8 mouse cellular contexts compared by ENCODE assay signal in the genomic region with DNA sequence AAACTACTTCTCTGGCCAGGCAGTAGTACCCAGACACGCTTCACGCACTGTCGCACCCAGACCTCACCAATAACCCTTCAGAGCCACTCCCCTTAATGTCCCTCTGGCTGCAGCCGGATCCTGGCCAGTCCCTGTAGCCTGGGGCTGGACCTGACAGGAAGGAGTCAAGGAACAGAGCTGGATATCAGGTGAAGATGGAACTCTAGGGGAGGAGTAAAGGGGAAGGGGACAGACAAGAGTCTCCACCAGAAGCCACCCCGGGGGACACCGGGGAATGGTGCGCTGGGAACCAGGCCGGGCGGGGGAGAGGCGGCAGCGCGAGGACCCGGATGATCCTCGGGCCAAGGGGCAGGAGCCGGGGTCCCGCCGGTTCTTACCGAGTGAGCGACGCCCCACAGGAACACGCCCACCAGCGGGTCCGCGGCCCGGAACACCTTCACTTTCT. TPM values are rescaled to one million over a fixed set of nuclear protein-coding genes. Genes with fewer than 3 reads are reported as not detected.
DNase-seq lines count a peak whose midpoint lies in the region; ATAC-seq and TF ChIP-seq lines count a peak whose summit lies in the region.

No protein-coding gene starts in this region.

- WGBS in lung, adult 2 months = 1% methylated on average over 25 of the region's 25 CpGs
- WGBS in stomach, embryonic 14.5 days = 1% methylated on average over 25 of the region's 25 CpGs

- DNase-seq in testis, postnatal 14 days (ENCODE audit: low spot score) = no peak
- peak; percentile 91 for DNase-seq in kidney, adult 11 months
- no peak for DNase-seq in lung, adult 2 months
- DNase-seq in thymus, postnatal 36 days = no peak
- no peak for DNase-seq in gastrocnemius, postnatal 25 days

- H3K27me3 ChIP-seq in testis, adult 2 months (ENCODE audit: control insufficient read depth, insufficient read depth, low read length) = no peaks in the 10 kb centered on the region
- H3K27me3 ChIP-seq in erythroblast, embryonic 14.5 days (ENCODE audit: control insufficient read depth) = no peaks in the 10 kb centered on the region
- H3K27me3 ChIP-seq in stomach, embryonic 14.5 days (ENCODE audit: control insufficient read depth, insufficient read depth, low read length) = no peaks in the 10 kb centered on the region

- no peaks in the 10 kb centered on the region for H3K9me3 ChIP-seq in erythroblast, embryonic 14.5 days (ENCODE audit: control insufficient read depth, low read length)
- no peaks in the 10 kb centered on the region for H3K9me3 ChIP-seq in stomach, embryonic 14.5 days (ENCODE audit: control insufficient read depth, low read depth, low read length)

- peak overlapping the region; percentile 69 for H3K27ac ChIP-seq in testis, adult 2 months (ENCODE audit: control insufficient read depth, insufficient read depth, low read depth, low read length)
- H3K27ac ChIP-seq in stomach, embryonic 14.5 days (ENCODE audit: low read length) = peak overlapping the region; percentile 39; the same call in 1 of the 2 replicates

- TF ChIP-seq CTCF in testis, adult 2 months (IDR thresholded peaks at IDR 0.05; ENCODE audit: control insufficient read depth, insufficient read depth, insufficient replicate concordance, low read depth, low read length) = no peak
- no peak for TF ChIP-seq CTCF in lung, adult 2 months (IDR thresholded peaks at IDR 0.05; ENCODE audit: insufficient read depth, low read length)

- peak; percentile 46; the same call in 1 of the 2 replicates for ATAC-seq in stomach, embryonic 14.5 days (ENCODE audit: insufficient number of reproducible peaks, insufficient read depth, low FRiP score, low read depth)

- peak overlapping the region; percentile 94 for H3K4me3 ChIP-seq in testis, adult 2 months (ENCODE audit: control insufficient read depth, low read depth, low read length)
- H3K4me3 ChIP-seq in erythroblast, embryonic 14.5 days (replicated peaks) = peak overlapping the region; percentile 89
- peak overlapping the region; percentile 73 for H3K4me3 ChIP-seq in lung, adult 2 months (replicated peaks; ENCODE audit: extremely low read depth, low read depth, low read length)
- H3K4me3 ChIP-seq in stomach, embryonic 14.5 days (ENCODE audit: low read depth, low read length) = peak overlapping the region; percentile 86

- H3K4me1 ChIP-seq in testis, adult 2 months (ENCODE audit: control insufficient read depth, insufficient read depth, low read length) = peaks cover 6% of the 10 kb centered on the region
- H3K4me1 ChIP-seq in erythroblast, embryonic 14.5 days (ENCODE audit: control insufficient read depth) = peaks cover 85% of the 10 kb centered on the region
- H3K4me1 ChIP-seq in lung, adult 2 months (ENCODE audit: control insufficient read depth, insufficient read depth, low read length) = peaks cover 4% of the 10 kb centered on the region; the same call in 1 of the 2 replicates
- H3K4me1 ChIP-seq in stomach, embryonic 14.5 days (ENCODE audit: control insufficient read depth, insufficient read depth, low read length) = no peaks in the 10 kb centered on the region

- H3K4me2 ChIP-seq in stomach, embryonic 14.5 days (replicated peaks; ENCODE audit: low read depth, low read length) = peak overlapping the region; percentile 90

- H3K36me3 ChIP-seq in testis, adult 2 months (ENCODE audit: control insufficient read depth, insufficient read depth, low read length) = no peaks in the 10 kb centered on the region
- H3K36me3 ChIP-seq in erythroblast, embryonic 14.5 days (ENCODE audit: control insufficient read depth) = peaks cover 47% of the 10 kb centered on the region
- peaks cover 6% of the 10 kb centered on the region; the same call in 1 of the 2 replicates for H3K36me3 ChIP-seq in stomach, embryonic 14.5 days (ENCODE audit: control insufficient read depth, insufficient read depth, low read length)

- no peak for TF ChIP-seq POLR2A in testis, adult 2 months (IDR thresholded peaks at IDR 0.05; ENCODE audit: control insufficient read depth, low read depth, low read length)
- no peak for TF ChIP-seq POLR2A in lung, adult 2 months (IDR thresholded peaks at IDR 0.05; ENCODE audit: borderline replicate concordance, extremely low read depth, low read depth, low read length)

- peak overlapping the region; percentile 77 for H3K9ac ChIP-seq in stomach, embryonic 14.5 days (replicated peaks; ENCODE audit: low read depth, low read length)

RNA-seq across cellular contexts. Expression of a gene that starts 0.4 kb away (rescaled TPM):
- polyA plus RNA-seq in testis, adult 2 months (2012; rRNA removed) = 14.0 and 16.2 TPM in 2 replicates
- 9.5 and 10.2 TPM in 2 replicates for polyA plus RNA-seq in erythroblast, embryonic 14.5 days (2012)
- 36.6 and 45.7 TPM in 2 replicates for polyA plus RNA-seq in lung, adult 2 months (2012; rRNA removed)
- polyA plus RNA-seq in stomach, embryonic 14.5 days (2014; fragmentation: Nextera tagmentation; extraction: Ambion mirVana) = 22.7 and 22.9 TPM in 2 replicates
- 1 to 10 TPM; 4.7 to 6.9 TPM for total RNA-seq in gastrocnemius, postnatal 25 days (2021)

RNA-seq across cellular contexts. Expression of a gene that starts 15.5 kb away (rescaled TPM):
- polyA plus RNA-seq in testis, adult 2 months (2012; rRNA removed) = 126 and 129 TPM in 2 replicates
- polyA plus RNA-seq in erythroblast, embryonic 14.5 days (2012) = 11.1 and 11.5 TPM in 2 replicates
- polyA plus RNA-seq in lung, adult 2 months (2012; rRNA removed) = 134 and 157 TPM in 2 replicates
- 123 and 125 TPM in 2 replicates for polyA plus RNA-seq in stomach, embryonic 14.5 days (2014; fragmentation: Nextera tagmentation; extraction: Ambion mirVana)
- total RNA-seq in gastrocnemius, postnatal 25 days (2021) = 10 to 100 TPM; 18.9 to 19.6 TPM

RNA-seq across cellular contexts. Expression of a gene that starts 21.1 kb away (rescaled TPM):
- 18.6 and 19.8 TPM in 2 replicates for polyA plus RNA-seq in testis, adult 2 months (2012; rRNA removed)
- polyA plus RNA-seq in erythroblast, embryonic 14.5 days (2012) = 0.47 and 0.52 TPM in 2 replicates
- polyA plus RNA-seq in lung, adult 2 months (2012; rRNA removed) = 29.1 and 36.7 TPM in 2 replicates
- 64.0 and 71.1 TPM in 2 replicates for polyA plus RNA-seq in stomach, embryonic 14.5 days (2014; fragmentation: Nextera tagmentation; extraction: Ambion mirVana)
- 1 to 10 TPM; 8.7 to 9.3 TPM for total RNA-seq in gastrocnemius, postnatal 25 days (2021)

RNA-seq across cellular contexts. Expression of a gene that starts 30.5 kb away (rescaled TPM):
- 11.5 and 11.9 TPM in 2 replicates for polyA plus RNA-seq in testis, adult 2 months (2012; rRNA removed)
- not detected in 2 replicates for polyA plus RNA-seq in erythroblast, embryonic 14.5 days (2012)
- 3.5 and 7.4 TPM in 2 replicates for polyA plus RNA-seq in lung, adult 2 months (2012; rRNA removed)
- 0.34 and 0.82 TPM in 2 replicates for polyA plus RNA-seq in stomach, embryonic 14.5 days (2014; fragmentation: Nextera tagmentation; extraction: Ambion mirVana)
- total RNA-seq in gastrocnemius, postnatal 25 days (2021) = 1 to 10 TPM; 3.3 to 6.5 TPM

RNA-seq across cellular contexts. Expression of a gene that starts 46.0 kb away (rescaled TPM):
- polyA plus RNA-seq in testis, adult 2 months (2012; rRNA removed) = 21.7 and 27.0 TPM in 2 replicates
- 0.56 and 1.0 TPM in 2 replicates for polyA plus RNA-seq in erythroblast, embryonic 14.5 days (2012)
- 70.8 and 81.2 TPM in 2 replicates for polyA plus RNA-seq in lung, adult 2 months (2012; rRNA removed)
- 27.7 and 29.4 TPM in 2 replicates for polyA plus RNA-seq in stomach, embryonic 14.5 days (2014; fragmentation: Nextera tagmentation; extraction: Ambion mirVana)
- under 1 TPM; 0.78 to 1.00 TPM for total RNA-seq in gastrocnemius, postnatal 25 days (2021)

Comparison
In these comparisons a context has a peak if more than half of its experiments do, and no peak if none do; other contexts are left out.
1. RNA of a gene that starts 21.1 kb away (polyA plus RNA-seq): 64.0 to 71.1 TPM in stomach, embryonic 14.5 days, 29.1 to 36.7 TPM in lung, adult 2 months and 18.6 to 19.8 TPM in testis, adult 2 months; 0.47 to 0.52 TPM in erythroblast, embryonic 14.5 days; every median in the first group is over 10 times any median in the second.
2. Peak in every context shown above with its lines, with median percentiles within 50 percentile points of each other: H3K4me3 ChIP-seq.